Mouse (Mus musculus): ENCODE measurements around the gene Nfkbil1. TPM values are rescaled to one million over a fixed set of nuclear protein-coding genes. Genes with fewer than 3 reads are reported as not detected.

The Nfkbil1 gene
- total RNA-seq, 1 experiment from 2014 or later: 5.2 TPM

DNA sequence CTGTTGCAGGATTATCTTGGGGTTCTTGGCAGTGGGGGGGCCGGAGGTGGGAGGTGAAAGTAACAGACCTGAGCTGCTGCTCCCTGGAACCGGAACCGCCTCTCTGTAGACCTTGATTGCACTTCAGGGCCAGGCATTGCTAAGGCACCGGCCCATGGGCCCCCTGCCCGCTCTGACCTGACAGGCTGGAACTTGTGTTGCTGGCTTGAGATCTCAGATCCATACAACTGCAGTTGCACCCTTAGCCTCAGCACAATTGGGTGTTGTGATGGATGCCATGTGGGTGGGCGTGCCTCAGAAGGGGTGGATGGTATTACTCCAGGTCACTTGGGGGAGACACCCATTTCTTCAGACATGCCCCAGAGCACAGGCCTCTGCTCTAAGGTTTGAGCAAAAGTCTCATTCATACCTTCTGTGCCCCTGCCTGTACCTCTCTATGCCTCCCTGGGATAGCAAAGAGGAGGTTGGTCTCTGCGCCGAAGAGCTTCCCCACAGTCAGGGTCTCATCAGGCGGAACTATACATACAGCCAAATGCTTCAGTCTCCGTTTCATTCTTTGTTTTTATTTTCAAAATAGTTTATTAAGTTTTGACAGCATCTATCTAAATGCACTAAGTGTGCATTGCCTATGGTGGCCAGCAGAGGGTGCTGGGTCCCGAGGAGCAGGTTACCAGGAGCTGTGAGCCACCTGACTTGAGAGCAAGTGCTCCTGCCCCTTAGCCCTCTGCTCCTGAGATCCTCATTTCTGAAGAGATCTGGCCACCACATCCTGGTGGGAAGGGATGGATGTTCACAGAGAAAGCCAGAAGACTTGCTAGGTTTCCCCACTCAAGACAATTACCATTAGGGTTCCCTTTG lies 18.9 kb upstream of the Nfkbil1 start:
- peak; percentile 52; the same call in 1 of the 2 replicates for ATAC-seq (replicated peaks; ENCODE audit: low read depth, poor library complexity, severe bottlenecking)

DNA sequence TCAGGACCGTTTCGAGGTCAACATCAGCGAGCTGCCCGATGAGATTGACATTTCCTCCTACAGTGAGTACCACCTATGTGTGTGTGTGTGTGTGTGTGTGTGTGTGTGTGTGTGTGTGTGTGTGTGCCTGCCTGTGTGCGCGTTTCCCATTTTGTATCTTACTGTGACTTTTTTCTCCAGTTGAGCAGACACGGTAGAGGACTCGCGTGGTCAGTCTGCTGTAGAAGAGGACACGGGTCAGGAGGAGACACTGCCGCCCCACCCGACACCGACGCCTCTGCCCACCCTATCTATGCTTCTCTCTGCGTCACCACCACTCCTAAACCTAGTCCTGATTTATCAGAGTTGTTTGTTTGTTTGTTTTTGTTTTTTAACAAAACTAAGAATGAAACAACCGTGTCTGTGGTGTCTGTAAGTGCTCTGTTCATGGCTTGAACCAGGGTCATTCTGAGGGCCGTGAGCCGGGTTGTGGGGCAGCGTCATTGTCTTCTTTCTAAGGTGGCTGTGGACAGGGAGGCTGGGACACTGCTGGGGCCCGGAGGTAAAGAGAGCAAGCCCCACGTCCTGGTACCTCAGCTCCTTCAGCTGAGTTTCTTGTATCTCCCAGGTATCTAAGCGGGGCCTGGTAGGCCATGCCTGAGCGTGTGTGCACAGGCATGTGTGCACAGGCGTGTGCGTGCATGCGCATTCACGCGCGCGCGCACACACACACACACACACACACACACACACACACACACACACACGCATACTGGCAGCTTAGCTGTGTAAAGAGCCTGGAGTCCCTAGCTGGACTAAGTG lies 17.9 kb upstream of the Nfkbil1 start:
- ATAC-seq (replicated peaks; ENCODE audit: low read depth, poor library complexity, severe bottlenecking): no peak

DNA sequence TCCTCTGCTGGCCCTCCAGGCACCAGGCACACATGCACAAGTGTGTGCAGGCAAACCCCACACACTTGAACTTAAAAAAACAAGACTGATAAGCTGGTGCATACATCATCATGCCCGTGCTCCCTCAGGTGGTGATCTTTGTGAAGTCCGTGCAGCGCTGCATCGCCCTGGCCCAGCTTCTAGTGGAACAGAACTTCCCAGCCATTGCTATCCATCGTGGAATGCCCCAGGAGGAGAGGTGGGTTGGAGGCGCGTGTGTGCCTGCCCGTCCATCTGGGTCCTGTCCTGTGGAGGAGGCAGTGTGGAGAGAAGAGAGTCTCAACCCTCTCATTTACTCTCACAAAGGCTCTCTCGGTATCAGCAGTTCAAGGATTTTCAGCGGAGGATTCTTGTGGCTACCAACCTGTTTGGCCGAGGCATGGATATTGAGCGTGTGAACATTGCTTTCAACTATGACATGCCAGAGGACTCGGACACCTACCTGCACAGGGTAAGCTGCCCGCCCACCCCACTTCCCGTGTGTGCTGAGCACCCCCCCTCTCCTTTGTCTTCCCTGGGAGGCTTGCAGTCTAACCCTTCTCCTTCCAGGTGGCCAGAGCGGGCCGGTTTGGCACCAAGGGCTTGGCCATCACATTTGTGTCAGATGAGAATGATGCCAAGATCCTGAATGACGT lies 17.2 kb upstream of the Nfkbil1 start:
- no peak for ATAC-seq (replicated peaks; ENCODE audit: low read depth, poor library complexity, severe bottlenecking)

DNA sequence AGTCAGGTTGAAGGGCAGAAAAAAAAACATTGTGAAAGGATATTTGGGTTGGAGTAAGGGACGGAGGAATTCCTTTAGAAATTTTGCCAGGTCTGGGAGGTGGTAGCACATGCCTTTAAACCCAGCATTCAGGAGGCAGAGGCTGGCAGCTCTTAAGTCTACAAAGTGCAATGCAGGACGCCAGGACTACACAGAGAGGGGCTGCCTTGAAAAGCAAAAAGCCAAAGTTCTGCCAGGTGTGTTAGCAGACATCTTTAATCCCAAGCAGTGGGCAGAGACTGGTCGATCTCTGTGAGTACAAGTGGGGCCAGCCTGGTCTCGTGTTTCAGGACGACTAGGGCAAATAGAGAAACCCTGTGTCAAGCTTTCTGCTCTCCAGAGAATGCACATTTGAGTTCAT lies 16.4 kb upstream of the Nfkbil1 start:
- no peak for ATAC-seq (replicated peaks; ENCODE audit: low read depth, poor library complexity, severe bottlenecking)

DNA sequence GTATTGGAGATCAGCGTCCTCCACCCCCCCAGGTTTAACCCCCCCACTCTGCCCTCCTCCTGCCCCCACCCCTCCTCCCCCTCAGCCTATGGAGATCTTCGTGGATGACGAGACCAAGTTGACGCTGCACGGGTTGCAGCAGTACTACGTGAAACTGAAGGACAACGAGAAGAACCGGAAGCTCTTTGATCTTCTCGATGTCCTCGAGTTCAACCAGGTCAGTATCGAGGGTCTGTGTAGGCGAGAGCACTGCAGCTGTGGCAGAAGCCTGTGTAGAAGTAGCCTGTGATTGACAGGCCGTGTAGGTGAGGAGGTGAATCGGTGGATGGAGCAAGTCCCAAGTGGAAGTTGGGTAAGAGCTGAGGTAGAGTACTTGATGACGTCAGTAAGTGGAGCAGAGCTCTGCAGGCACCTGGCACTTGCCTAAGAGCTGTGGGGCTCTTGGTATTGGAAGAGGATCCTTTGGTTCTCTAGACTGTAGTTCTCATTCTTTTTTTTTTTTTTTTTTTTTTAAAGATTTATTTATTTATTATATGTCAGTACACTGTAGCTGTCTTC lies 15.6 kb upstream of the Nfkbil1 start:
- no peak for ATAC-seq (replicated peaks; ENCODE audit: low read depth, poor library complexity, severe bottlenecking)

DNA sequence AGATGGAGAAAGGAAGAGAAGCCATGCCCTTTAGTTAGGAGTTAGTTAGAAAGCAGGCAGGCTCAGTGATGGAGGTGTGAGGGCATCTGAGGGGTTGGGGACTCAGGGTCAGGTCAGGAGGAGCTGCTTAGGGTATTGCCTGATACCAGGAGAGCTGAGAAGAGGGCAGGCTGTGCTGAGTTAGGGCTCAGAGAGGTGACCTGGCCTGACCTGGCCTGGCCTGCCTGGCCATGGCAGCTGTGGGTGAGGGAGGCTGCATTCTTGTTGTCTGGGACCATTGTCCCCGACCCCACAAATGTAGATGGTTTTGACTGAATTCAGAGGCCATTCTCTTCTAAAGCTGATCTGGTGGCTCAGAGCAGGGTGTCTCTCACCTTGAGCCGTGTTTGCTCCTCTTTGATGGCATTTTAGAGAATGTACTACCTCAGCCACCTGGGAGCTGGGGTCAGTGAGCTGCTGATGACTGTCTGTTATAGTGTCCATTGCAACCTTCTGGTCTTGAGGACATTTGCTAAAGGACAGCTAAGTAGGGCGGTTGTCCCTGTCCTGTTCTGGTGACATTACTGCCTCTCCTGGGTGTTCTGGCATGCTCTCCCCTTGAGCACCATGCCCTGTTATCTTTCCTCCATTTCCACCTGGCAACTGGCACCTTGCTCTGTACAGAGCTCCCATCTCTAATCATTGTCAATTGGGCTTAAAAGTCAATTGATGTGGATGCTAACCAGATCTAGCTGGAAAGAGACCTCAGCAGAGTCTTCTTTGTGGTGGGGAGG lies 14.9 kb upstream of the Nfkbil1 start:
- ATAC-seq (replicated peaks; ENCODE audit: low read depth, poor library complexity, severe bottlenecking): no peak

DNA sequence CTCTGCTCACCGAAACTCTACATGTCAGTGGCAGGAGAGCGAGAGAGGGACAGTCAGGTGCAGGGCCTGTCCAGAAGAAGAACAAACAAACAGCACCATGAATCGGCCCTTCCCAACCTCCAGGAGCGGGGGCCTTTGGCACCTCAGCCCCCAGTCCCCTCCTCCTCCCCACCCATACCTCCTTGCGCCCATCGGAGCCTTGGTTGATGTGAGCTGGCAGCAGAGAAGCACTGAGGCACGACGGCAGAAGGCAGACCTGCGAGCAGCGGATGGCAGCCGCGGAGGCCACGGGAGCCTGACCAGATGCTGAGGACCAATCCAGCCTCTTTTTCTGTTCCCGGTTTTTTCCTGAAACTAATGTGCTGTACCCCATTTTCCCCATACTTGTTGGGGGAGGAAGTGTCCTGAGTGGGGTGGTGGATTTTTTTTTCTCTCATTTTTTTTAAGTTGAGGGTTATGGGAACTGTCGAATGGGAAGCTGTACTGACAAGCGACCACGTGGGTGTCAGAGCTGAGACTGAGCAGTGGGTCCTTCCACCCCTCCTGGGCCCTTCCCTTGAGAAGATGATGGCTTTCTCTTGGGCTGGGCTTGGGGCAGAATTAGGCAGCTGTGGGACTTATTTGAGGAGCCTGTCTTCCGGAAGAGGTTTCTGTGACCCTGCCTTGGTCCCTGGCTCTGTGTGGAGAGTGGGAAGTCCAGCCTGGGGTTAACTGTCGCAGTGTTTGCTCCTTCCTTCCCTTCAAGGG lies 14.0 kb upstream of the Nfkbil1 start:
- ATAC-seq (replicated peaks; ENCODE audit: low read depth, poor library complexity, severe bottlenecking): no peak

DNA sequence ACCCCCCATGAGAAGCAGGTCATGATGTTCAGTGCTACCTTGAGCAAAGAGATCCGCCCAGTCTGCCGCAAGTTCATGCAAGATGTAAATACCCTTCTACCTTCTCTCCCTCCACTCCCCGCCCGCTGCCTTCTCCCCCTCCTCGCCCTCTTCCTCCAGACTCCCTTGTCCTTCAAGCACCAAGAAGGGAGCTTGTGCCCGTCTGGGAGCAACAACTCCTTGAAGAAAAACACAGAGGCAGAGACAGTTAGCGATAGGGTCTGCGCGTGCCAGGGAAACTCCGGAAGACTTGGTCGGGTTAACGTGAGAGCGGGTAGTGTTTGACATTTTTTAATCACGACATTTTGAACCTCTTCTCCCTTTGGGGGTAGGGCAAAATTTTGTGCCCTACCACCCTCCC lies 13.4 kb upstream of the Nfkbil1 start:
- no peak for ATAC-seq (replicated peaks; ENCODE audit: low read depth, poor library complexity, severe bottlenecking)

DNA sequence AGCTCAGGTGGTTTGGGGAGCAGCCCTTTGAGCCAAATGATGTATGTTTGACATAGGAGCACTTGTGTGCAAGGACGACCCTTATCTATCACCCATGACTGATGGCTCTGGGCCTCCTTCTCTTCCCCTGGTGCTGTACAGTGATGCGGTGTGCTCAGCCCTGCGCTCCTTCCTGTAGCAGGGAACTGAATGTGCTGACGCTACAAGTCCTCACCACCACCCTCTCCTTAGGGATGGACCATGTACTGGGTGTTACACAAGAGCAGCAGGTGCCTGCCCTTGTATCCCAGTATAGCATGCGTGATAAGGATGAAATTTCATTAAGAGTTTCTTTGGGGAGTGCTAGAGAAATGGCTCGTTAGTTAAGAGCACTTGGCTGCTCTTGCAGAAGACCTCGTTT lies 11.6 kb upstream of the Nfkbil1 start:
- ATAC-seq (replicated peaks; ENCODE audit: low read depth, poor library complexity, severe bottlenecking): no peak

DNA sequence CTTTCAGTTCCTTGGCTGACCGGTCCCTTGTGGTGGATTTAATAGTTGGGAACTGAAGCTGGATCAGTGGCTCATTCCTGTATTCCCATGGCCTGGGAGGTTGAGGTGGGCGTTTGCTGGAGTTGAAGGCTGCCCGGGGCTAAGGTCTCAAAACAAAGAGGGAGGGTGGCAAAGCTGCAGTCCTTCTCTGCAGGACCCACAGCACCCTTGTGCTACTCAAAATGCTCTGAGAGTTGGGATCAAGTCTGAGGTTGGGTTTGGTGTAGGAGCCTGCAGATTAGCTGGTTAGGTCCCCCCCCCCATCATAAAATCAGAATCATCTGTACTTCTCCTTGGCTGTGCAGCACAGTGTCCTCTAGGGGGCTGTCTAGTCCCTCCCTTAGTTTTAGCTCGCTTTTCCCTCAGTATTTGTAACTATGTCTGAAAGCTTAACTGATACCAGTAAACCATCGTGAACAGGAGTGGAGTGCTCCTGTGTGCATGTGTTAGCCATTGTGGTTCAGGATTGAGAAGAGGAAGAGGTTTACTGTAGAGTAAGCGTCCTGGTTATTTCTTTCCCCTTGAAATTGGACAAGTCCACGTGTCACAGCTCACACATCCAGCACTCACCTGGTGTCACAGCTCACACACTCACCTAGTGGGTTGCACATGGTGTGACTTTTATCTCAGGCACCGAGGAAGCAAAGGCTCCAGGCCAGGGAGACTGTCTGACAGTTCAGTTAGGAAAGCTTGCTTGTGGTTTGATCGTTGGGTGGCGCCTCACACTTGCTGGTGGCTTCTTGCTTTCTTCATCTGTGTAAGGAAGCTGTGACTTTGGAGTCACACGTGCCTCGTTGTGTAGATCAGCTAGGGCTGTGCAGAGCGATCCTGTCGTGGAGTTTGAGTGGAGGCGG lies 10.4 kb upstream of the Nfkbil1 start:
- ATAC-seq (replicated peaks; ENCODE audit: low read depth, poor library complexity, severe bottlenecking): no peak

DNA sequence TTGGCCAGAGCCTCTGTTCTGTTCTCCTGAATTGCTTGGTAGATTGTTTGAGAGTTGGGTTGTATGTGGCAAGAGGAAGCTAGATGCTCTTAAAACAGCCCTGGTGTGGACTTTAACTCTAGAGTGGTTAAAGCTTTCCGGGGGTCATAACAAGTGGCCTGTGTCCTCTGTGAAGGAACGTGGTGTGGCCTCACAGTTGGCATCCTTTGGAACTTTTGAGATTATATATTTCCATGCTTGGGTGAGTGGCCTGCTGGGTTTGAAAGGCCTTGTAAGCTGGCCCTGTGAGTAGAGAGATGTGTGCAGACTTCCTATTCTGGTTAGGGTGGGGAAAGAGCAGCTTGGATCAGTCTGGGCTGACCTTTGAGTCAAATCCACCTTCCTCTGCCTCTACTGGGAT lies 9.4 kb upstream of the Nfkbil1 start:
- no peak for ATAC-seq (replicated peaks; ENCODE audit: low read depth, poor library complexity, severe bottlenecking)

DNA sequence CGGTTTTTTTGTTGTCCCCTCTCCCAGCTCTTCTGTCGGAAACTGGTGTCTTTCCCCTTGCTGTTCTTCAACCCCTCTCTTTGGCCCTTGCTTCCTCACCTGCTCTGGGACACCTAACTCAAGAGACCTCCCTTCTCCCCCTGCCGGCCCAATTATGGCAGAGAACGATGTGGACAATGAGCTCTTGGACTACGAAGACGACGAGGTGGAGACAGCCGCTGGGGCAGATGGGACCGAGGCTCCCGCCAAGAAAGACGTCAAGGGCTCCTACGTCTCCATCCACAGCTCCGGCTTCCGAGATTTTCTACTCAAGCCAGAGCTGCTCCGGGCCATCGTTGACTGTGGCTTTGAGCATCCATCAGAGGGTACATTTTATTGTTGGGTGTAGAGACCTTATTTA lies 7.5 kb upstream of the Nfkbil1 start:
- 0 out of 2 replicates have a peak, but pooled peaks have one; percentile 4 for ATAC-seq (replicated peaks; ENCODE audit: low read depth, poor library complexity, severe bottlenecking)

DNA sequence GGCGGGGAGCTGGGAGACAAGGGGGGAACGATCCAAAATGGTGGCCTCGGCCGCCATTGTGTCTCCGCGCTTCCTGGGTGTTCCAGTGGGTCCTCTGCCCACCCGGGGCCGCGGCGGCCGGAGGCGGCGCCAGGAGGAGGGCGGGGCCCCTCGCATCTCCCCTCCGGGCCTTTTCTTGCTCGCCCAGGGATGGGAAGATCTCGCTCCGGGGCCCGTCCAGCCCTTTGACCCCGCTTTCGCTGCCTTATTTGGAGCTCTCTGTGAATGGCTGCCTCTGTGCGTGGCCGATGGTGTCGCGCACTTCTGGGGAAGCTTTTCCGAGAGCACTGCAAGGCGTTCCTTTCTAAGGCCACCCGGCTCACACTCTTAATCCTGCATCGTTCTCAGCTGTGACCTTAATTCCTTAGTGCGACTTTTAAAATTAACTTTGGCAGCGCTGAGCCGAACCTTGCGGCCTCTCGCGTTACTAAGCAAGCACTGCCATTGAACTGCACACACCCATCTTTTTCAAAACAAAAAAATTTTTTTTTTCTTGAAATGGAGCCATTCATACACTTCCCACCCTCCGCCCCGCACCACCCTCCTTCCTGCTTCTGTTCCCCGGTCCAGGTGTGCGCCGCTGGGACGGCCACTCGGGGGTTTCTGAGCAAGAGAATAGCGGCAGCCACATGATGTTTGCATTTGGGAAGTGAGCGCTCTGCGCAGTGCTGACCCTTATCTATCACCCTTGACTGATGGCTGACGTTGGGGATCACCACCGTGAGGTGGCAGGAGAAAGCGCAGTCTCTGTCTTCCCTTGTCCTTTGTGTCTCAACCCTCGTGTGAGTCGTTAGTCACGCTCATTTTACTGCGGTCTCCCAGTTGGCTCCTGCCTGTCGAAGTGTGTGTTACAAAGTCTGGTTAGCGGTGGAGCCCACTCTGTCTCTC lies 6.7 kb upstream of the Nfkbil1 start:
- ATAC-seq (replicated peaks; ENCODE audit: low read depth, poor library complexity, severe bottlenecking): peak; percentile 50

DNA sequence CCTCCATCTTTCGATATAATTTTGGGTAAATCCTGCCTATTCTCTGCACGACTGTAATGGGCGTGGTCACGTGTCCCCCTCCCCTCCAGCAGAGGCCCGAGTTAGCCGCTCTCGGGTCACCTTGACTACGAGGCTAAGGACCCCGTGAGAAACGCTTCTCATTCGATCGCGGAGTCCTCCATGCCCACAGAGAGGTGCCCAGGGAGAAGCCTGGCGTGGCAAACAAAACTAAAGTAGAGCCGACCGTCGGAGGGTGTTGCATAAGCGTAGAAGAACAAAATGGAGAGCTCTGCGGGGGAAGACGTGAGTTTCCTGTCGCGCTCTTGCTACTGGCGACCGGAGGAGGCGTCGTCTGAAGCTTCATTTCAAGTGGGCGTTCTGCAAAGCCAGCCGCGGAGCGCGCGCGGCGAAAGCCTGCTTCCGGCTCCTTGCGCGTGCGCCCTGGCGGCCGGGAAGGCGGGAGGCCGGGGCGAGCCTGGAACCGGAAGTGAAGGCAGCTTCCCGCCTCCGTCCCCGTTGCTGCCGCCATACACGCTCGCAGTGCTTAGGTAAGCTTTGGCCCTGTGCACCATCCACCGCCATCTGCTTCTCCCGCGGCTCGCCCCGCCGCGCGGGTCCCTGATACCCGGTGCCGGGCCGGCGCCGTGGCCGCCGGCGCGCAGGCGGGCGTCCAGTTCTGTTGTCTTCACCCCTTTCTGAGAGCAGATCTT lies 5.9 kb upstream of the Nfkbil1 start, which contains the start of gene Ddx39b:
Ddx39b (plus strand) TSS at position 442 of the 710 bp plus-strand sequence.
- peak; percentile 64 for ATAC-seq (replicated peaks; ENCODE audit: low read depth, poor library complexity, severe bottlenecking)

DNA sequence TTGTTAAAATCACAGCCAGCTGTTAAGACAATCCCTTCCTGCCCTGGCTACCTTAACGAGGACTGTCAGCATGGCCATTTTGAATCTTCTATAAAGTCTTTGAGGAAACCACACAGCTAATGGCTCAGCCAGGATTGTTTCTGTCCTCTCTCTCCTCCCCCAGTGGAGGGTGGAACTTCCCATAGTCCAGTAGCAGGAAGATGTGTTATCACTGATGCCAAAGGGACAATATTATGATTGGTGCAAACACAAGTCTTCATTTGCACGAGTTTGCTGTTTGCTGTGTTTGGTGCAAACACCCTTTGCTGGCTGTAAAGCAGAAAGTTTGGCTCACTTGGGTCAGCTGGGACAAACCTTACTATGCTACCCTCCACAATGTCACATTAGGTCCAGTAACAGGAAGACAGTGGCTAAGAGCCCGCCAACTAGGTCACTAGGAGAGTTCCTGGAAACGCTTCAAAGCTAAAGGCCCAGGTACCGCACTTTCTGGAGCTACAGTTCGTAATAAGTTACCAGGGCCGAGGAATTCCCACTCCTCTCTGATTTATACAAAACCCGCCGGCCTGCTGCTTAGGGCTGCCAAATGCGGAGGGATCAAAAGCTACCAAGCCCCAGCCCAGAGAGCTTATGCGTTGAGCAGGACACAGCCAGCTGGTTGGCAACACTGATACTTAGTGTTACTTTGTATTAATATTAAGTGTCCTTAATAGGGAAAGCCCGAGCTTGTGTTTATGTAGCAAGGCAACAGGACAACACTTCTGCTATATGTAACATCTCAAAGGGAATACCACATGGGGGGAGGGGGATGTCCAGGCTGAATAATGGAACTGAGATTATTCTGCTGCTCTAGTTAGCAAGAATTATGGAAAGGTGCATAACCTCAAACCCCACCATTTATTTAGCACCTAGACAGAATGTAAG lies 5.1 kb upstream of the Nfkbil1 start:
- no peak for ATAC-seq (replicated peaks; ENCODE audit: low read depth, poor library complexity, severe bottlenecking)

Measured in common myeloid progenitor, adult 5-6 weeks (primary cell).